Mouse (Mus musculus) hindbrain, embryonic 13.5 days (tissue): Measurements from ENCODE around the gene Pde3b. TPM values are rescaled to one million over a fixed set of nuclear protein-coding genes. Genes with fewer than 3 reads are reported as not detected.

Experiments
- ATAC-seq: fragments of 200-750 bp; cut with Nextera tagmentation; 2 replicates; pipeline ENCODE4 v1.8.0; 2017; ENCODE audit warnings: moderate TSS enrichment; ENCODE audit not compliant: low FRiP score
- H3K27ac ChIP-seq: fragments of 300-500 bp; sonication (generic); 2 replicates; pipeline ENCODE4 v1.5.1; 2015; ENCODE audit warnings: inconsistent platforms, mild to moderate bottlenecking, moderate library complexity
- H3K27me3 ChIP-seq: fragments of 300-500 bp; sonication (generic); 2 replicates; pipeline ENCODE4 v1.6.1; 2015; ENCODE audit warnings: mild to moderate bottlenecking, inconsistent platforms
- H3K36me3 ChIP-seq: fragments of 300-500 bp; sonication (generic); 2 replicates; pipeline ENCODE4 v1.6.1; 2015; ENCODE audit warnings: mild to moderate bottlenecking, inconsistent platforms
- H3K4me1 ChIP-seq: fragments of 300-500 bp; sonication (generic); replicated peaks from 2 replicates; pipeline ENCODE4 v1.6.1; 2015; ENCODE audit warnings: inconsistent platforms
- H3K4me2 ChIP-seq: fragments of 300-500 bp; sonication (generic); 2 replicates; pipeline ENCODE4 v1.6.1; 2015; ENCODE audit warnings: inconsistent platforms, mild to moderate bottlenecking, moderate library complexity
- H3K4me3 ChIP-seq: fragments of 300-500 bp; sonication (generic); 2 replicates; pipeline ENCODE4 v1.5.1; 2015; ENCODE audit warnings: mild to moderate bottlenecking, inconsistent platforms
- H3K9ac ChIP-seq: fragments of 300-500 bp; sonication (generic); 2 replicates; pipeline ENCODE4 v1.6.1; 2015; ENCODE audit warnings: mild to moderate bottlenecking, inconsistent platforms
- H3K9me3 ChIP-seq: fragments of 300-500 bp; sonication (generic); 2 replicates; pipeline ENCODE4 v1.6.1; 2016; ENCODE audit warnings: inconsistent platforms
- WGBS: fragments of 180-500 bp; shearing (Covaris S2); methylation state at CpG from one replicate; pipeline ENCODE4 v1.1.7; 2015; 5-methylcytosine and 5-hydroxymethylcytosine counted together
- polyA plus RNA-seq: library from polyadenylated mRNA; unstranded; fragments of >200 nt; fragmentation: Nextera tagmentation; extraction: Ambion mirVana; gene quantifications from 2 replicates; pipeline ENCODE4 v1.2.1, GENCODE M21; 2015

Gene Pde3b
- polyA plus RNA-seq, 1 experiment from 2014 or later = 4.1 TPM

DNA sequence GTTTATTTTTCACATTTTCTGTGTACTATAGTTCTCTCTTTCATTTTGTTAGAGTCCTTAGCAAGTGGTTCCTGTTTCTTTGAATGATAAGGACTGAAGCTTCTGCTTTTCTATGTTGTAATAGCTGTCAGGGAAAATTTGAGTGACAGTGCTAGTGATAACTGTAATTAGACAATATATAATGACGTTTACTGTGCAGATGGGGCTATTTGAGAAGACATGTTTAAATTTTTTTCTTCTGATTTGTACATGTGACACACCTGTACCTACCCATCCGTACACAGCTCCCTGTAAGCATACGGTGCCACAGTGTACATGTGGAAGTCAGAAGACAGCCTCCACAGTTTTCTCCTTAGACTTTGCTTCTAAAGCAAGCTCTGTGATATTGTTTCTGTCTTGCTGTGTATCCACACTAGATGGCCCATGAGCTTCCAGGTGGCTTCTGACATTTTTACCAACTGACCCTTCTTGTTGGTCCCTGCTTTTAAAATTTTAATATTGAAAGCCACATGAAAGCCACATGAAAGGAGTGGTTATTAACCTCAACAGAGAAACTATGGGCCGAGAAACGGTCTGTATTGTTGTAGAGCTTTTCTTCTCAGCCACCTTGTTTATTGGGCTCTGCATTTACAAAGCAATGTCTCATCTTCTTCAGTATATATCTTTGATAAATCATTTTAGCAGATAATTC is 38.4 kb downstream of the Pde3b start:
- ATAC-seq = no peak

DNA sequence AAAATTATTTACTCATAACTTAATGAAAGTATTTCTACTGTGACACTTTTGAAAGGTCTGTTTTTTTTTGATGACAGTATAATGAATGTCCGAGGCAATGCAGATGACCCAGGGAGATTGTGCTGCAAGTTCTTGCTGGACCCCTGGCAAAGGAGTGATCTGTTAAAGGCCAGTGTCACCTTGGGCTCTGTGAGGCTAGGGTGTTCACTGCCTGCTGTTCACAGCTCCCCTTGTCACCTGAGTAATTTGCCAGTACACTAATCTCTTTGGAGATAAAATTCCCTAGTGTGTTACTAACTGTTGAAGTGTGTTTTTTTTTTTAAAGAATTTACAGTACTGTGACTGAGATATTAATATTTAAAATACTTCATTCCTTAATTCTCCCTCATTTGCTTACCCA is 39.8 kb downstream of the Pde3b start:
- Histone ChIP-seq H3K27me3 (no peaks in the 10 kb centered on the region), H3K9me3 (no peaks in the 10 kb centered on the region), H3K36me3 (no peaks in the 10 kb centered on the region), H3K4me1 (no peaks in the 10 kb centered on the region), H3K4me3 (no peak overlapping the region), H3K4me2 (no peak overlapping the region), H3K9ac (no peak overlapping the region), H3K27ac (no peak overlapping the region)
- WGBS = 83% methylated on average over 1 of the region's 1 CpGs
- ATAC-seq = no peak

More for the DNA sequence above, 38.4 kb downstream of the Pde3b start:
- Histone ChIP-seq H3K9ac (no peak overlapping the region), H3K4me3 (no peak overlapping the region), H3K27ac (no peak overlapping the region), H3K4me2 (no peak overlapping the region), H3K9me3 (no peaks in the 10 kb centered on the region), H3K4me1 (no peaks in the 10 kb centered on the region), H3K27me3 (no peaks in the 10 kb centered on the region), H3K36me3 (no peaks in the 10 kb centered on the region)
- 87% methylated on average over 5 of the region's 5 CpGs for WGBS

DNA sequence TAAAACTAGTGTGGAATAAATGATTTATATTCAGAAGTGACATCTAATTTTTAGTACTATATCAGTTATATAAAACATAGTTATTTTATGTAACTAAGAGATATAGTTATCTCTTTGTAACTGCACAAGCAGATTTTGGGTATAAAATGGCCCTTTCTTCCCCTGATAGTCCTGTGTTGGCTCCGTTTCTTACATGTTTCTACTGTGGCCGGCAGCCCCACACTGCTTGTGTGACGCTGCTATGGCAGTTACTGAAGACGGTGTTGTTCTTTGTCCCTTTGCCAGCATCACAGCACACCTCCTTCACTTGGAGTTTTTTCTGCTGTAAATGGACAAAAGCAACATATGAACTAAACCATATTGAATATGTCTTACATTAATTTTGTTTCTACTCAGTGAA is 41.8 kb downstream of the Pde3b start:
- no peak overlapping the region for H3K27ac ChIP-seq
- H3K36me3 ChIP-seq = no peaks in the 10 kb centered on the region
- H3K9me3 ChIP-seq = no peaks in the 10 kb centered on the region
- H3K27me3 ChIP-seq = no peaks in the 10 kb centered on the region
- H3K9ac ChIP-seq = no peak overlapping the region
- WGBS = 86% methylated on average over 4 of the region's 4 CpGs
- no peak overlapping the region for H3K4me2 ChIP-seq
- ATAC-seq = no peak
- no peak overlapping the region for H3K4me3 ChIP-seq
- no peaks in the 10 kb centered on the region for H3K4me1 ChIP-seq

DNA sequence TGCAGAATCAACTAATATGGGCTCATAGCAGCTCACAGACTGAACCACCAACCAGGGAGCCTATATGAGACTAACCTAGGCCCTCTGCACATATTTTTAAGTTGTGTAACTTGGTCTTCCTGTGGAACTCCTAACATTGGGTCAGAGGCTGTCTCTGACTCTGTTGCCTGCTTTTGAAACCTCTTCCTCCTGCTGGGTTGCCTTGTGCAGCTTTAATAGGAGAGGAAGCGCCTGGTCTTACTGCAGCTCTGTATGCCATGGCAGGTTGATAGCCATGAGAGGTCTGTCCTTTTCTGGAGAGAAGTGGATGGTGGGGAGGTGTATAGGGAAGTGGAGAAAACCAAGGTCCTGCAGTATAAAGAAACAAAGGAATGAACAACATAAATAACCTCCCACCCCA is 44.8 kb downstream of the Pde3b start:
- Histone ChIP-seq H3K4me2 (no peak overlapping the region), H3K4me3 (no peak overlapping the region), H3K36me3 (no peaks in the 10 kb centered on the region), H3K27me3 (no peaks in the 10 kb centered on the region), H3K27ac (no peak overlapping the region), H3K9me3 (no peaks in the 10 kb centered on the region), H3K9ac (no peak overlapping the region), H3K4me1 (no peaks in the 10 kb centered on the region)
- ATAC-seq = no peak
- WGBS = 57% methylated on average over 1 of the region's 1 CpGs

DNA sequence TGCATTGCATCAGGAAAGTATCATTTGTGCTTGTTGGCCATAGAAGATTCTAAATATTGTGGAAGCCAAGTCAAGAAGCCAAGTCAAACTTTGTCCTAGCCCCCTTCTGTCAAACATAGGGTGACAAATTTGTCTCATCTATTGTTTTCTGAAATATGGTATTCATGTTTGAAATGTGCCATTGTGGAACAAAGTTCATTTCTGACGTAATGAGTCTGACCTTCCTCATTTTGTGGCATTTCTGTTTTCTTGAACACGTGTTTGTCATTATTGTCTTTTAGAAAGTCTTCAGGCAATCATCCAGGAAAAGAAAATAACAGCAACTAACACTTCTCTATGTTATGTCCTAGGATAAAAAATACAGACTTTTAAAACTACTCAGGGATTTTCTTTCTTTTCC is 46.6 kb downstream of the Pde3b start:
- no peak overlapping the region for H3K9ac ChIP-seq
- ATAC-seq = no peak
- no peaks in the 10 kb centered on the region for H3K9me3 ChIP-seq
- no peaks in the 10 kb centered on the region for H3K27me3 ChIP-seq
- H3K27ac ChIP-seq = no peak overlapping the region
- no peak overlapping the region for H3K4me2 ChIP-seq
- no peaks in the 10 kb centered on the region for H3K36me3 ChIP-seq
- no peaks in the 10 kb centered on the region for H3K4me1 ChIP-seq
- H3K4me3 ChIP-seq = no peak overlapping the region
- WGBS = 79% methylated on average over 2 of the region's 2 CpGs

DNA sequence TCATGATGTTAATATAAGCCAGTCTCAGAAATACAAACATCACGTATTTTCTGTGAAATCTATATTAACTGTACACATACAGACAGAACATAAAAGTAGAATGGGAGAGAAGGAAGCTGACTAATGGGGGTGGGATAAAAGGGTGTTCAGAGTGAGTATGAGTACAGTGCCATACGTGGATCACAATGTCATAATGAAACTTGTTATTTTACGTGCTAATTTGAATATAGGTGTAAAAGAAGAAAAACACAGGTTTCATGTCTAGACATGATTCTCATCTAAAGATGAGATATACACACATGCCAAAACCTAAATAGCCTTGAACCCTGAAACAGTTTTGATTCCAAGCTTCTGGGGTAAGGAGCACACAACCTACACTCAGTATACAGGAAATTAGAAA is 51.3 kb downstream of the Pde3b start:
- Histone ChIP-seq H3K27me3 (no peaks in the 10 kb centered on the region), H3K36me3 (no peaks in the 10 kb centered on the region), H3K4me2 (no peak overlapping the region), H3K9ac (no peak overlapping the region), H3K4me3 (no peak overlapping the region), H3K4me1 (no peaks in the 10 kb centered on the region), H3K9me3 (no peaks in the 10 kb centered on the region), H3K27ac (no peak overlapping the region)
- WGBS = 93% methylated on average over 3 of the region's 3 CpGs
- ATAC-seq = no peak

DNA sequence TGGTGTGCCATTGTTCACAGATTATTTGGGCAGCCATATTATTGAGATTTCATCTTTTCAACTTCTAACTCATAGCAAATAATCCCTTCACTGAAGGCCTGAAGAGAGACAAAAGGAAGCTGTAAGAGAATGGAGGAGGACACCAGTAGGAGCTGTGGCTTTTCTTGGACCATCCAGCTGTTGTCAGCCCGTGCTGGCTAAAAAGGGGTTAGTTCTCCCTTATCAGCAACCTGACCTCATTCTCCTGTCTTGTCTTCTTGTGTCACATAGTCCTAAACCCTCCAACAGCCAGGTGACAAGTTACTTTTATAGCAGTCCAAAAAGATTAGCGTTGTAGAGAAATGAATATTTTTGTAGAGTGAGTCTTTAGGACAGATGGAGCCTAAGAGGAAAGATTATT is 57.4 kb downstream of the Pde3b start:
- WGBS = 73% methylated on average over 2 of the region's 2 CpGs
- Histone ChIP-seq H3K27ac (no peak overlapping the region), H3K9ac (no peak overlapping the region), H3K4me3 (no peak overlapping the region), H3K4me2 (no peak overlapping the region), H3K9me3 (no peaks in the 10 kb centered on the region), H3K36me3 (no peaks in the 10 kb centered on the region), H3K27me3 (no peaks in the 10 kb centered on the region), H3K4me1 (no peaks in the 10 kb centered on the region)
- no peak for ATAC-seq

DNA sequence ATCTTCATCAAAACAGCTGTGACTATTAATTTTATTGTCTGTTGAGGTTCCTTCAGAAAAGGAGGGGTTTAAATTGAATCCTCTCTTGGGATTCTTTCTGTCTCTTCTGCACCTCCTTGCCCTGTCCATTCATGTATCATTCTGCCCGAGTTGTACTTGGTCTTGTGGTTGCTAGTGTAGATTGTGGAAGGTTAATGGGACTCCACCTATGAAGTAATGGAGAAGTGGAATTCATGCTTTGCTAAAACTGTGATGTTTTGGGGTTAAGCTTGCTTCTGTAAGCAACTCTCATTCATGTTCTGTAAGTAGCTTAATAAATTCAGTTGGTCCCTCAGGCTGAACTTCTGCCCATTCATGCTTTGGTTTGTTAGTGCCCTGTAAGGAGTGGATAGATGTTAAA is 59.8 kb downstream of the Pde3b start:
- WGBS = 82% methylated on average over 1 of the region's 1 CpGs
- H3K9me3 ChIP-seq = no peaks in the 10 kb centered on the region
- no peak for ATAC-seq

DNA sequence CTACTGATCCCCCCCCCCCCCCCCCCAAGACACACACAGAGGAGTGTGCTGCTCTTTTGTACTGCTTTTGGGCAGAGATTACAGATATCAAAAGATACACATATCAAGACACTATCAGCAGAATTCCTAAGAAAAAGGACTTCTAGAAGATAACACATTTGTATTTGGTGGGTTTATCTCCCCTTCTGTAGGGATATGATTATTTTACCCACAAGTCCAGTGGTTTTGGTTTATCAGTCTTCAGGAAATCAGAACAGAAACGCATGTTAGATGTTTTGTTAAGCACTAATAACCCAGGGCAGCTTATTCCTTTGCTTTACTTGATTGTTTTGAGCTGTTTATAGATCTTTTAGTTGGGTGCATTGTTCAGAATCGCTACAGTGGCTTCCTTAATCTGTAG is 62.8 kb downstream of the Pde3b start:
- Histone ChIP-seq H3K27ac (no peak overlapping the region), H3K36me3 (no peaks in the 10 kb centered on the region), H3K9ac (no peak overlapping the region), H3K4me1 (no peaks in the 10 kb centered on the region), H3K4me2 (no peak overlapping the region), H3K4me3 (no peak overlapping the region), H3K9me3 (no peaks in the 10 kb centered on the region), H3K27me3 (no peaks in the 10 kb centered on the region)
- 98% methylated on average over 2 of the region's 2 CpGs for WGBS
- no peak for ATAC-seq

More for the DNA sequence above, 59.8 kb downstream of the Pde3b start:
- H3K36me3 ChIP-seq = no peaks in the 10 kb centered on the region
- H3K4me3 ChIP-seq = no peak overlapping the region
- H3K27me3 ChIP-seq = no peaks in the 10 kb centered on the region
- H3K4me2 ChIP-seq = no peak overlapping the region
- H3K4me1 ChIP-seq = no peaks in the 10 kb centered on the region
- no peak overlapping the region for H3K27ac ChIP-seq
- H3K9ac ChIP-seq = no peak overlapping the region

DNA sequence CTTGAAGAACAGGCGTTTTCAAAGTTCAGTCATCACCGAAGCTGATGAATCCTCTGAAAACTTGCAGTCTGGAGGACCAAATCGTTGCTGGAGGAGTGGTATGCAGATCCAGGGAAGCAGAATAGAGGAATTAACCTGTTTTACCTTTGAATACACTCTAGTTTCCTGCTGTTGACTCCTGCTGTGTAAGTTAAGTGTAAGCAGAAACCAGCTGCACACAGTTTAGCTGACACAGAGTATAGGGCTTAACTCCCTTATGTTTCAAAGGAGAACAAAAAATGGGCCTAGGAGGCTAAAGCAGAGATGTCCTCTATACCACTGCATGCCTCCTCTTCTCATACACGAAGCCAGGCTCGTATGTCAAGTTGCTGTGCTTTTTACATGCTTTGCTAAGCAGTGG is 63.8 kb downstream of the Pde3b start:
- no peak overlapping the region for H3K27ac ChIP-seq

DNA sequence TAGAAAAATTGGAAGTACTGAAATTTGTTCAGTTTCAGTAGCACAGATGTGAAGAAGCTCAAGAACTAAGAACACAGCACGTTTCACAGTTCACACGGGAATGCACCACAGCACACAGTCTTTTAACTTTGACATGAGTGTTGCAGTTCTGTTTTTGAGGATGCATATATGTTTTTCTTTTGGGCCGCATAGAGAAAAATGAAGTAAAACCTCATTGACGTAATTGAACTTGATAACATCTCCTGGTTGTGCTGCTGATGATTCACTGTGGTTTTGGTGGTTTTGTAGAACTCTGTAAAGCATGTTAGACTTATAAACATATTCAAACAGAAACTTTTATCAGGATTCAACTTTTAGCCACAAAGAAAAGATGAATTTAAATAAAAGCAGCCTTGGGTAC is 64.7 kb downstream of the Pde3b start:
- Histone ChIP-seq H3K9ac (no peak overlapping the region), H3K4me1 (no peaks in the 10 kb centered on the region), H3K9me3 (no peaks in the 10 kb centered on the region), H3K36me3 (no peaks in the 10 kb centered on the region), H3K27me3 (no peaks in the 10 kb centered on the region), H3K4me2 (no peak overlapping the region), H3K4me3 (no peak overlapping the region), H3K27ac (no peak overlapping the region)
- WGBS = 83% methylated on average over 4 of the region's 4 CpGs
- ATAC-seq = no peak

More for the DNA sequence above, 63.8 kb downstream of the Pde3b start:
- Histone ChIP-seq H3K9ac (no peak overlapping the region), H3K9me3 (no peaks in the 10 kb centered on the region), H3K27me3 (no peaks in the 10 kb centered on the region), H3K4me3 (no peak overlapping the region), H3K4me2 (no peak overlapping the region), H3K4me1 (no peaks in the 10 kb centered on the region), H3K36me3 (no peaks in the 10 kb centered on the region)
- no peak for ATAC-seq
- 28% methylated on average over 5 of the region's 5 CpGs for WGBS

DNA sequence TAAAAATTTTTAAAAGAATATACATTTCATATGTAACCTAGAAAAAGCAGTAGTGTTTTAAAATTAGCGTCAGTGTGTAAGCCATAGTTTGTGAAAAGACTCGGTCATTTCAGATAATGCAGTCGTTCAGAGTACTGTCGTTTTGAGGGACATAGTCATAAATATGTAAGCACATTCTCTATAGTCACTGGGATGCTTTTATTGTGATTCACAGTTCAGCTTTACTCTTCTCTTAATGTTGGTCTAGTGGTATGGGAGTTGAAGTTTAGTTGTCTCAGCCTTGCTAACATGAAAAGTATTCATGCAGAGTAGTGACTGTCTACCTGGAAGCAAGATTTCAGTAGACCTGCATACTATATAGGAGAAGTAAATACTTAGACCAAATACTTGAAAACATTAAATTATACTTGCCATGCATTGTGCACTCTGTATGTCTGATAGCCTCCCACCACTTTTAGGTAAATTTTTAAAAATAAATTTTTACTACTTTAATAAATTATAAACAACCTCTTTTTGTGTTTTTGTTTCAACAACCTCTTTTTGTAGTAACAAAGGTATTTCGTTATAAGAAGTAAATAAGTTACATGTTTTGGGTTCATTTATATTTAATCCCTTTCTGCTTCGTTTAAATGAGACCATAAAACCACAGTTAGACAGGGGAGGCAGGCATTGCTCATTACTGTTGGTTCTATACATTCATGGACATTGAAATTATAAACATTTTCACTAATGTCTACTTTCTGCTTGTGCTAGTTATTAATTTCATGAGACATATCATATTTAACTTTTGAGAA is 65.3 kb downstream of the Pde3b start:
- H3K36me3 ChIP-seq = no peaks in the 10 kb centered on the region
- ATAC-seq = no peak
- H3K27ac ChIP-seq = no peak overlapping the region
- no peak overlapping the region for H3K9ac ChIP-seq
- 82% methylated on average over 6 of the region's 6 CpGs for WGBS
- no peaks in the 10 kb centered on the region for H3K9me3 ChIP-seq
- no peak overlapping the region for H3K4me2 ChIP-seq
- no peak overlapping the region for H3K4me3 ChIP-seq
- H3K27me3 ChIP-seq = no peaks in the 10 kb centered on the region
- H3K4me1 ChIP-seq = no peaks in the 10 kb centered on the region

DNA sequence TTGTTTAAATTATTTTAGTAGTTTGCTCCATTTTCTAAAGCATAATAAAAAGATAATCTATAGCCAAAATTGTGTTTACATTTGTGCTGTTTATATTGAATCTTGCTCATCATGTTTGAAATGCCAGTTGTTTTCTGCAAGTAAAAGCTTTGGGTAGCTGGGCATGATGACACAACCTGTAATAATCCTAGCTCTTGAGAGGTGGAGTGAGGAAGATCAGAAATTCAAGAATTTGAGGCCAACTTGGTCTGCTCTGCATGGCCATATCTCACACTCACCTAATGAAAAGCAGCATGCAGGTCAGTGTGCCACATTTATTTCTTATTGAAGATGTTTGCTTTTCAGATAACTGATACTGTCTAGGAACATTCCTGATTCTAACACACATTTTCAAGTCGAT is 65.9 kb downstream of the Pde3b start:
- Histone ChIP-seq H3K4me2 (no peak overlapping the region), H3K27me3 (no peaks in the 10 kb centered on the region), H3K9ac (no peak overlapping the region), H3K36me3 (no peaks in the 10 kb centered on the region), H3K9me3 (no peaks in the 10 kb centered on the region), H3K27ac (no peak overlapping the region), H3K4me3 (no peak overlapping the region), H3K4me1 (no peaks in the 10 kb centered on the region)
- no peak for ATAC-seq
- WGBS = 90% methylated on average over 1 of the region's 1 CpGs
